Mouse (Mus musculus) midbrain, embryonic 16.5 days (tissue): ENCODE results near the gene Hinfp. TPM values are rescaled to one million over a fixed set of nuclear protein-coding genes. Genes with fewer than 3 reads are reported as not detected.

Experiments used
- ATAC-seq: fragments of 200-750 bp; cut with Nextera tagmentation; 2 replicates; pipeline ENCODE4 v1.8.0; 2017; ENCODE audit warnings: moderate TSS enrichment
- H3K27ac ChIP-seq: fragments of 300-500 bp; sonication (generic); 2 replicates; pipeline ENCODE4 v1.5.1; 2014; ENCODE audit warnings: mild to moderate bottlenecking, low read length, mixed read lengths
- H3K27me3 ChIP-seq: fragments of 300-500 bp; sonication (generic); 2 replicates; pipeline ENCODE4 v1.6.1; 2014; ENCODE audit warnings: low read depth, low read length, mixed read lengths; ENCODE audit not compliant: control insufficient read depth, insufficient read depth
- H3K36me3 ChIP-seq: fragments of 300-500 bp; sonication (generic); 2 replicates; pipeline ENCODE4 v1.6.1; 2014; ENCODE audit warnings: mild to moderate bottlenecking, low read length, moderate library complexity, mixed read lengths; ENCODE audit not compliant: control insufficient read depth, insufficient read depth
- H3K4me1 ChIP-seq: fragments of 300-500 bp; sonication (generic); 2 replicates; pipeline ENCODE4 v1.6.1; 2014; ENCODE audit warnings: mild to moderate bottlenecking, low read length, mixed read lengths; ENCODE audit not compliant: control insufficient read depth, insufficient read depth
- H3K4me2 ChIP-seq: fragments of 300-500 bp; sonication (generic); 2 replicates; pipeline ENCODE4 v1.6.1; 2014; ENCODE audit warnings: mild to moderate bottlenecking, low read length, mixed read lengths
- H3K4me3 ChIP-seq: fragments of 300-500 bp; sonication (generic); 2 replicates; pipeline ENCODE4 v1.5.1; 2014; ENCODE audit warnings: low read depth, mild to moderate bottlenecking, low read length, moderate library complexity, mixed read lengths
- H3K9ac ChIP-seq: fragments of 300-500 bp; sonication (generic); 2 replicates; pipeline ENCODE4 v1.6.1; 2014; ENCODE audit warnings: low read depth, low read length, mixed read lengths
- H3K9me3 ChIP-seq: fragments of 300-500 bp; sonication (generic); replicated peaks from 2 replicates; pipeline ENCODE4 v1.6.1; 2014; ENCODE audit warnings: mild to moderate bottlenecking, low read length, mixed read lengths; ENCODE audit not compliant: control insufficient read depth, poor library complexity, severe bottlenecking
- WGBS: fragments of 180-500 bp; shearing (Covaris S2); extraction: QIAGEN DNeasy Blood & Tissue Kit; methylation state at CpG from one replicate; pipeline ENCODE4 v1.1.7; 2014; 5-methylcytosine and 5-hydroxymethylcytosine counted together
- polyA plus RNA-seq: library from polyadenylated mRNA; unstranded; fragments of >200 nt; fragmentation: Nextera tagmentation; extraction: Ambion mirVana; gene quantifications from 2 replicates; pipeline ENCODE4 v1.2.1, GENCODE M21; 2015

The Hinfp gene
- polyA plus RNA-seq, 1 experiment from 2014 or later, result 30.0 TPM

GRCm38 (mm10) chr9:44261388-44261787, 44.1 kb downstream of the Hinfp start:
- WGBS, result 86% methylated on average over 14 of the region's 14 CpGs

DNA sequence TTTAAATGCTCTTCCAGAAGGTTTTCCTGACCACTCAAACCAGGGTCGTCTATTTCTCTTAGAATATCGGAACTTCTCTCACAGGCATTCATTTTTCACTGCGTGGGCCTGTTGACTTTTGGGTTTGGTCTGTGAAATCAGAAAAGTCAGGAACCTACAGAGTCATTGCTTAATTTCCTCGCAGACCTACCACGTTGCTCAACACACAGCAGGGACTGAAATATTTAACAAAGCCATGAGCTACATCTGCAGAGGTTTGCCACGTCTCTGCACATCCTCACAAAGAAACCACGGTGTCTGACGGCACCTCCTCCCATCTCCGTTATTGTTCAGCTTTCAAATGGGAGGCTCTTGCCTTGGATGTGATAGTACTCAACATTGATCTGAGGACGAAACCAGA, 46.5 kb downstream of the Hinfp start:
- no peak overlapping the region for H3K27ac ChIP-seq
- ATAC-seq, result no peak
- H3K4me1 ChIP-seq, result peaks cover 21% of the 10 kb centered on the region
- H3K36me3 ChIP-seq, result no peaks in the 10 kb centered on the region
- 75% methylated on average over 10 of the region's 10 CpGs for WGBS
- H3K4me2 ChIP-seq, result no peak overlapping the region
- H3K27me3 ChIP-seq, result no peaks in the 10 kb centered on the region
- no peaks in the 10 kb centered on the region for H3K9me3 ChIP-seq
- no peak overlapping the region for H3K4me3 ChIP-seq
- no peak overlapping the region for H3K9ac ChIP-seq

More at GRCm38 (mm10) chr9:44261388-44261787, 44.1 kb downstream of the Hinfp start:
- no peak for ATAC-seq
- H3K36me3 ChIP-seq, result no peaks in the 10 kb centered on the region
- H3K4me1 ChIP-seq, result peaks cover 15% of the 10 kb centered on the region
- H3K9me3 ChIP-seq, result no peaks in the 10 kb centered on the region
- no peaks in the 10 kb centered on the region for H3K27me3 ChIP-seq
- H3K27ac ChIP-seq, result no peak overlapping the region
- 0 out of 2 replicates have a peak overlapping the region, but pooled peaks have one; percentile 10 for H3K9ac ChIP-seq
- no peak overlapping the region for H3K4me2 ChIP-seq
- no peak overlapping the region for H3K4me3 ChIP-seq

GRCm38 (mm10) chr9:44256213-44256612, 49.3 kb downstream of the Hinfp start:
- Histone ChIP-seq H3K27ac (no peak overlapping the region), H3K4me2 (no peak overlapping the region), H3K9me3 (no peaks in the 10 kb centered on the region), H3K27me3 (no peaks in the 10 kb centered on the region), H3K4me1 (peaks cover 28% of the 10 kb centered on the region), H3K36me3 (no peaks in the 10 kb centered on the region), H3K9ac (no peak overlapping the region), H3K4me3 (no peak overlapping the region)
- 85% methylated on average over 8 of the region's 8 CpGs for WGBS
- no peak for ATAC-seq

GRCm38 (mm10) chr9:44255136-44255521, 50.3 kb downstream of the Hinfp start:
- no peak overlapping the region for H3K4me3 ChIP-seq
- H3K4me1 ChIP-seq, result peaks cover 28% of the 10 kb centered on the region
- no peaks in the 10 kb centered on the region for H3K9me3 ChIP-seq
- peak overlapping the region; percentile 10; the same call in 1 of the 2 replicates for H3K4me2 ChIP-seq
- 0 out of 2 replicates have a peak, but pooled peaks have one; percentile 33 for ATAC-seq
- H3K27ac ChIP-seq, result peak overlapping the region; percentile 87
- H3K27me3 ChIP-seq, result no peaks in the 10 kb centered on the region
- WGBS, result 30% methylated on average over 6 of the region's 6 CpGs
- no peak overlapping the region for H3K9ac ChIP-seq
- H3K36me3 ChIP-seq, result no peaks in the 10 kb centered on the region

DNA sequence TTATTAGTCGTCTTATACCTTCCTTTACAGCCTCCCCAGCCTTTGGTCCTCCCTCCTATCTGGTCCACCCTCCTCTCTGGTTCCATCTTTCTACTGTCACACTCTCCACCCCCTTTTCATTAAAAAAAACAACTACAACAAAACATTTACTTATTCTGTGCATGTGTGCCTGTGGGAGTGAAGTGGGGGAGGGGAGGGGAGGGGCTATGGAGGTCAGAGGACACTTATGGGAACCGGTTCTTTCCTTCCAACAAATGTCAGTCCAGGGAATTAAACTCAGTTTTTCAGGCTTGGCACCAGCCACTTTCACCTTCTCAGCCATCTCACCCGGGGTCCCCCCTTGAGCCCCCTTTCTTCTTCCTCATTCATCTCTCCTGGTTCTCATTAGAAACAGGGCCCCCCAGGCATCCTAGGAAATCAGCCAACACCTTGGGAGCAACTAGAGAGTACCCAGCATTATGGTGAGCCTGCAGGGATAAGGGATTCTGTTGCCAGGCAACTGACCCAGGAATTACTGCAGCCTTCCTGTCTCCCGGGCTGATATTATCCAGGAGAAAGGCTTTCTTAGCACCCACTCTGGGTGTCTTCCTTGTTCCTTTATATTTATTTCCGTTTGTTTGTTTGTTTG, 50.8 kb downstream of the Hinfp start:
- H3K36me3 ChIP-seq, result no peaks in the 10 kb centered on the region
- H3K4me2 ChIP-seq, result 0 out of 2 replicates have a peak overlapping the region, but pooled peaks have one; percentile 10
- H3K4me1 ChIP-seq, result peaks cover 29% of the 10 kb centered on the region
- no peaks in the 10 kb centered on the region for H3K27me3 ChIP-seq
- H3K9ac ChIP-seq, result no peak overlapping the region; the same call in 1 of the 2 replicates
- peak overlapping the region; percentile 87 for H3K27ac ChIP-seq
- ATAC-seq, result peak; percentile 74
- H3K9me3 ChIP-seq, result no peaks in the 10 kb centered on the region
- no peak overlapping the region for H3K4me3 ChIP-seq
- WGBS, result 3% methylated on average over 5 of the region's 5 CpGs

- Histone ChIP-seq H3K4me2 (no peak overlapping the region), H3K36me3 (no peaks in the 10 kb centered on the region), H3K4me3 (no peak overlapping the region), H3K9ac (no peak overlapping the region), H3K27me3 (no peaks in the 10 kb centered on the region; the same call in 1 of the 2 replicates), H3K9me3 (no peaks in the 10 kb centered on the region), H3K4me1 (peaks cover 30% of the 10 kb centered on the region), H3K27ac (peak overlapping the region; percentile 87)
- WGBS, result 67% methylated on average over 6 of the region's 6 CpGs
- no peak for ATAC-seq
Observed at GRCm38 (mm10) chr9:44253441-44253840, 52.0 kb downstream of the Hinfp start.

- no peaks in the 10 kb centered on the region for H3K9me3 ChIP-seq
- H3K4me3 ChIP-seq, result no peak within 1 kb of the TSS
- H3K4me2 ChIP-seq, result no peak within 1 kb of the TSS
- 91% methylated on average over 10 of the region's 10 CpGs for whole genome bisulfite sequencing
- H3K27me3 ChIP-seq, result no peaks in the 10 kb centered on the region; the same call in 1 of the 2 replicates
- H3K27ac ChIP-seq, result no peak within 1 kb of the TSS
- H3K36me3 ChIP-seq, result no peaks in the 10 kb centered on the region
- no peak for ATAC-seq
- H3K9ac ChIP-seq, result no peak within 1 kb of the TSS
- H3K4me1 ChIP-seq, result peaks cover 30% of the 10 kb centered on the region
Observed at GRCm38 (mm10) chr9:44251314-44251713, 54.2 kb downstream of the Hinfp start, which contains the start of gene Pdzd3. Gene Pdzd3, minus strand, starts transcription at chr9:44251471.

- Histone ChIP-seq H3K4me3 (no peak overlapping the region), H3K9me3 (no peaks in the 10 kb centered on the region), H3K4me1 (peaks cover 24% of the 10 kb centered on the region), H3K27ac (no peak overlapping the region), H3K27me3 (no peaks in the 10 kb centered on the region; the same call in 1 of the 2 replicates), H3K4me2 (no peak overlapping the region), H3K9ac (no peak overlapping the region), H3K36me3 (no peaks in the 10 kb centered on the region)
- 0 out of 2 replicates have a peak, but pooled peaks have one; percentile 4 for ATAC-seq
- 44% methylated on average over 4 of the region's 4 CpGs for WGBS
Observed at GRCm38 (mm10) chr9:44250445-44250844, 55.0 kb downstream of the Hinfp start.
